Mouse (Mus musculus) layer of hippocampus, adult 6 months (tissue): Measurements from ENCODE around the gene Fbxw5. TPM values are rescaled to one million over a fixed set of nuclear protein-coding genes. Genes with fewer than 3 reads are reported as not detected.

Experiments
- long read RNA-seq, 2 experiments: library from polyadenylated mRNA; unstranded; transcript quantifications; one replicate each; pipeline ENCODE4 v2.0.0; 2019 to 2020
- polyA plus RNA-seq: library from polyadenylated mRNA; unstranded; fragments of <200 nt; fragmentation: Nextera tagmentation; gene quantifications from 2 replicates; pipeline ENCODE4 v1.2.3, GENCODE M21; 2021

Fbxw5 gene
- polyA plus RNA-seq, result 124 and 134 TPM in 2 replicates
- long read RNA-seq, experiment 1, transcript Fbxw5-201 (9 exons, 2,388 nt), result major isoform, 129 of 227 reads
- long read RNA-seq, experiment 1, partial matches to known transcripts, result 30 of 227 reads
- long read RNA-seq, experiment 1, other reads (novel, unspliced or antisense), result 66 of 227 reads
- long read RNA-seq, experiment 2, transcript Fbxw5-201 (9 exons, 2,388 nt), result major isoform, 554 of 887 reads
- long read RNA-seq, experiment 2, partial matches to known transcripts, result 69 of 887 reads
- long read RNA-seq, experiment 2, other reads (novel, unspliced or antisense), result 262 of 887 reads

GRCm38 (mm10) chr2:25500576-25501405 lies at the start of gene Fbxw5:
Gene Fbxw5 (plus strand): TSS chr2:25500750.

GRCm38 (mm10) chr2:25456205-25456953 lies 44.2 kb upstream of the Fbxw5 start, which contains the start of gene Clic3:
Gene Clic3 (plus strand): TSS chr2:25456838.

GRCm38 (mm10) chr2:25460551-25461309 lies 39.8 kb upstream of the Fbxw5 start, which contains the start of gene Paxx:
Gene Paxx (minus strand): TSS chr2:25461094.

GRCm38 (mm10) chr2:25469969-25470368 lies 30.6 kb upstream of the Fbxw5 start, which contains the start of gene Ptgds:
Gene Ptgds (minus strand): TSS chr2:25470046.

GRCm38 (mm10) chr2:25493476-25493961 lies 7.0 kb upstream of the Fbxw5 start, which contains the start of gene Lcn12:
Gene Lcn12 (minus strand): TSS chr2:25493911.

GRCm38 (mm10) chr2:25501593-25502486 lies 1.3 kb downstream of the Fbxw5 start, which contains the start of gene C8g:
Gene C8g (minus strand): TSS chr2:25501719.

GRCm38 (mm10) chr2:25546811-25547491 lies 46.4 kb downstream of the Fbxw5 start, which contains the start of gene Traf2:
Gene Traf2 (minus strand): TSS chr2:25546940.

Other genes with a start within 250 kb of the Fbxw5 start
- 30.8 and 34.2 TPM in 2 replicates for gene Tmem203, start 245.3 kb upstream of the Fbxw5 start, polyA plus RNA-seq
- gene Tprn, start 238.1 kb upstream of the Fbxw5 start, polyA plus RNA-seq, result 12.5 and 13.7 TPM in 2 replicates
- gene Ssna1, start 228.3 kb upstream of the Fbxw5 start, polyA plus RNA-seq, result 76.5 and 79.6 TPM in 2 replicates
- 32.4 and 34.4 TPM in 2 replicates for gene Anapc2, start 228.3 kb upstream of the Fbxw5 start, polyA plus RNA-seq
- not detected in 2 replicates for gene Tmem210, start 212.6 kb upstream of the Fbxw5 start, polyA plus RNA-seq
- gene Lrrc26, start 210.8 kb upstream of the Fbxw5 start, polyA plus RNA-seq, result 0.26 and 0.28 TPM in 2 replicates
- gene Grin1, start 181.6 kb upstream of the Fbxw5 start, polyA plus RNA-seq, result 101 and 125 TPM in 2 replicates
- 13.0 and 18.8 TPM in 2 replicates for gene Man1b1, start 168.4 kb upstream of the Fbxw5 start, polyA plus RNA-seq
- 17.5 and 27.1 TPM in 2 replicates for gene Dpp7, start 144.4 kb upstream of the Fbxw5 start, polyA plus RNA-seq
- 26.0 and 26.4 TPM in 2 replicates for gene Uap1l1, start 135.1 kb upstream of the Fbxw5 start, polyA plus RNA-seq
- 2.3 and 2.4 TPM in 2 replicates for gene Sapcd2, start 128.4 kb upstream of the Fbxw5 start, polyA plus RNA-seq
- gene Entpd2, start 104.9 kb upstream of the Fbxw5 start, polyA plus RNA-seq, result 21.4 and 46.8 TPM in 2 replicates
- gene Npdc1, start 101.4 kb upstream of the Fbxw5 start, polyA plus RNA-seq, result 292 and 359 TPM in 2 replicates
- 0.06 and 0.20 TPM in 2 replicates for gene Fut7, start 77.5 kb upstream of the Fbxw5 start, polyA plus RNA-seq
- gene Abca2, start 72.0 kb upstream of the Fbxw5 start, polyA plus RNA-seq, result 33.0 and 34.1 TPM in 2 replicates
- gene Clic3, start 43.9 kb upstream of the Fbxw5 start, polyA plus RNA-seq, result 0.70 and 9.1 TPM in 2 replicates
- 111 and 116 TPM in 2 replicates for gene Paxx, start 39.7 kb upstream of the Fbxw5 start, polyA plus RNA-seq
- gene Ptgds, start 30.7 kb upstream of the Fbxw5 start, polyA plus RNA-seq, result 2,394 and 5,724 TPM in 2 replicates
- gene Lcn12, start 6.8 kb upstream of the Fbxw5 start, polyA plus RNA-seq, result not detected in 2 replicates
- 1.8 and 2.0 TPM in 2 replicates for gene C8g, start 969 bp downstream of the Fbxw5 start, polyA plus RNA-seq
- 9.9 and 10.3 TPM in 2 replicates for gene Traf2, start 46.2 kb downstream of the Fbxw5 start, polyA plus RNA-seq
- 801 and 843 TPM in 2 replicates for gene Edf1, start 57.1 kb downstream of the Fbxw5 start, polyA plus RNA-seq
- gene Mamdc4, start 74.1 kb downstream of the Fbxw5 start, polyA plus RNA-seq, result 25.8 and 27.1 TPM in 2 replicates
- 151 and 165 TPM in 2 replicates for gene Phpt1, start 74.5 kb downstream of the Fbxw5 start, polyA plus RNA-seq
- gene Ajm1, start 81.0 kb downstream of the Fbxw5 start, polyA plus RNA-seq, result 13.5 and 18.7 TPM in 2 replicates
- 58.2 and 69.1 TPM in 2 replicates for gene Rabl6, start 107.8 kb downstream of the Fbxw5 start, polyA plus RNA-seq
- gene Ccdc183, start 116.9 kb downstream of the Fbxw5 start, polyA plus RNA-seq, result 0.83 and 1.1 TPM in 2 replicates
- 44.7 and 48.2 TPM in 2 replicates for gene Tmem141, start 121.3 kb downstream of the Fbxw5 start, polyA plus RNA-seq
- 0.33 and 0.40 TPM in 2 replicates for gene Fcna, start 127.3 kb downstream of the Fbxw5 start, polyA plus RNA-seq
- gene Lcn8, start 152.4 kb downstream of the Fbxw5 start, polyA plus RNA-seq, result not detected in 2 replicates
- gene Lcn5, start 157.2 kb downstream of the Fbxw5 start, polyA plus RNA-seq, result not detected in 2 replicates
- not detected in 2 replicates for gene Lcn6, start 176.0 kb downstream of the Fbxw5 start, polyA plus RNA-seq
- not detected in 2 replicates for gene Lcn10, start 182.0 kb downstream of the Fbxw5 start, polyA plus RNA-seq
- gene Obp2a, start 199.3 kb downstream of the Fbxw5 start, polyA plus RNA-seq, result not detected in 2 replicates
- gene Bmyc, start 206.0 kb downstream of the Fbxw5 start, polyA plus RNA-seq, result 212 and 245 TPM in 2 replicates
- gene Obp2b, start 236.3 kb downstream of the Fbxw5 start, polyA plus RNA-seq, result not detected in 2 replicates